Mouse (Mus musculus) lung, postnatal 0 days (tissue): ENCODE data around the gene Aldh4a1.

Experiments
- CTCF ChIP-seq: IDR thresholded peaks from 2 replicates; pipeline ENCODE4 v1.5.1; 2016; ENCODE audit warnings: antibody characterized with exemption, mild to moderate bottlenecking
- EP300 ChIP-seq: IDR thresholded peaks from 2 replicates; pipeline ENCODE4 v1.6.1; 2016; ENCODE audit warnings: antibody characterized with exemption, mild to moderate bottlenecking, control low read depth

GRCm38 (mm10) chr4:139598356-139598755 is 24.3 kb upstream of the Aldh4a1 start:
- TF ChIP-seq EP300 (no peak), CTCF (no peak)
